ENCODE assay signal across 9 mouse cellular contexts in genomic region chr15:79042721-79043491, GRCm38 (mm10). TPM values are rescaled to one million over a fixed set of nuclear protein-coding genes. Genes with fewer than 3 reads are reported as not detected.
DNase-seq lines count a peak whose midpoint lies in the region; ATAC-seq and TF ChIP-seq lines count a peak whose summit lies in the region.
"Had no signal": no experiment of that assay in that cellular context is flagged by ENCODE, and none has a peak within 500 bp of the region (broad histone marks: within the 10 kb centered on the region; RNA-seq: fewer than 3 reads in every experiment).

No protein-coding gene starts in this region.

- TF ChIP-seq EP300 in heart, adult 2 months (IDR thresholded peaks at IDR 0.05; ENCODE audit: insufficient read depth, low read depth, low read length), result no peak

- DNase-seq in heart, adult 2 months, result no peak
- no peak for DNase-seq in heart, postnatal 4 days
- peak; percentile 50 for DNase-seq in thymus, postnatal 4 days
- DNase-seq in thymus, postnatal 36 days, result no peak
- DNase-seq in hindbrain, postnatal 0 days (ENCODE audit: low spot score), result peak; percentile 71
- peak; percentile 37 for DNase-seq in mesoderm, embryonic 11.5 days (ENCODE audit: low read depth, low spot score)

- peak overlapping the region; percentile 77 for H3K4me2 ChIP-seq in hindbrain, postnatal 0 days (ENCODE audit: low read depth, low read length)
- peak overlapping the region; percentile 84 for H3K4me2 ChIP-seq in stomach, embryonic 16.5 days (ENCODE audit: low read depth, low read length)

- no peaks in the 10 kb centered on the region for H3K9me3 ChIP-seq in hindbrain, postnatal 0 days (ENCODE audit: low read length)
- no peaks in the 10 kb centered on the region for H3K9me3 ChIP-seq in stomach, embryonic 16.5 days (replicated peaks; ENCODE audit: control insufficient read depth, low read length)

- H3K79me2 ChIP-seq in heart, adult 2 months (replicated peaks; ENCODE audit: control insufficient read depth, insufficient read depth, low read length), result no peaks in the 10 kb centered on the region

- peak; percentile 65 for ATAC-seq in hindbrain, postnatal 0 days
- ATAC-seq in stomach, embryonic 16.5 days (ENCODE audit: insufficient read depth, low FRiP score), result no peak
- no peak for ATAC-seq in megakaryocyte progenitor cell, adult 5-6 weeks (replicated peaks; ENCODE audit: poor library complexity)
- ATAC-seq: Patski had no signal

- no peak for TF ChIP-seq POLR2A in heart, adult 2 months (IDR thresholded peaks at IDR 0.05; ENCODE audit: insufficient read depth, low read depth, low read length)

- peaks cover 14% of the 10 kb centered on the region for H3K27me3 ChIP-seq in heart, adult 2 months (ENCODE audit: control insufficient read depth, insufficient read depth, low read length)
- H3K27me3 ChIP-seq in hindbrain, postnatal 0 days (ENCODE audit: insufficient read depth, low read length), result peaks cover 13% of the 10 kb centered on the region; the same call in 1 of the 2 replicates
- peaks cover 27% of the 10 kb centered on the region for H3K27me3 ChIP-seq in stomach, embryonic 16.5 days (ENCODE audit: control insufficient read depth, insufficient read depth, low read length)

- no peaks in the 10 kb centered on the region for H3K36me3 ChIP-seq in heart, adult 2 months (ENCODE audit: control insufficient read depth, insufficient read depth, low read length)
- no peaks in the 10 kb centered on the region for H3K36me3 ChIP-seq in hindbrain, postnatal 0 days (ENCODE audit: insufficient read depth, low read length)
- H3K36me3 ChIP-seq in stomach, embryonic 16.5 days (ENCODE audit: control insufficient read depth, insufficient read depth, low read length), result no peaks in the 10 kb centered on the region

- H3K4me1 ChIP-seq in heart, adult 2 months (ENCODE audit: control insufficient read depth, insufficient read depth, low read length), result peaks cover 3% of the 10 kb centered on the region
- no peaks in the 10 kb centered on the region for H3K4me1 ChIP-seq in hindbrain, postnatal 0 days (ENCODE audit: insufficient read depth, low read length)
- H3K4me1 ChIP-seq in stomach, embryonic 16.5 days (ENCODE audit: control insufficient read depth, insufficient read depth, low read length), result peaks cover 13% of the 10 kb centered on the region; the same call in 1 of the 2 replicates

- TF ChIP-seq CTCF in heart, adult 2 months (IDR thresholded peaks at IDR 0.05), result no peak
- peak; percentile 30 for TF ChIP-seq CTCF in hindbrain, postnatal 0 days (IDR thresholded peaks at IDR 0.05; ENCODE audit: low read depth)

- H3K9ac ChIP-seq in heart, adult 2 months (ENCODE audit: low read depth, low read length), result peak overlapping the region; percentile 44
- peak overlapping the region; percentile 63 for H3K9ac ChIP-seq in hindbrain, postnatal 0 days (replicated peaks; ENCODE audit: low read length)
- peak overlapping the region; percentile 64 for H3K9ac ChIP-seq in stomach, embryonic 16.5 days (ENCODE audit: low read length)

- peak overlapping the region; percentile 46 for H3K4me3 ChIP-seq in heart, adult 2 months
- H3K4me3 ChIP-seq in hindbrain, postnatal 0 days (ENCODE audit: low read length), result peak overlapping the region; percentile 52
- peak overlapping the region; percentile 56 for H3K4me3 ChIP-seq in stomach, embryonic 16.5 days (replicated peaks; ENCODE audit: low read length)

- intact Hi-C loops in heart, adult 2 months (cut with DNase I), result no loop called here

- H3K27ac ChIP-seq in heart, adult 2 months, result no peak overlapping the region
- peak overlapping the region; percentile 54; the same call in 1 of the 2 replicates for H3K27ac ChIP-seq in hindbrain, postnatal 0 days
- no peak overlapping the region for H3K27ac ChIP-seq in stomach, embryonic 16.5 days (ENCODE audit: low read length)

- 1% methylated on average over 97 of the region's 105 CpGs for WGBS in heart, adult 2 months
- WGBS in hindbrain, postnatal 0 days, result 1% methylated on average over 101 of the region's 105 CpGs
- under 1% methylated on average over 102 of the region's 105 CpGs for WGBS in stomach, embryonic 16.5 days

RNA-seq across cellular contexts. Expression of gene Galr3, which starts 1.2 kb away (rescaled TPM):
- not detected for total RNA-seq in heart, adult 2 months (2021)
- polyA plus RNA-seq in heart, adult 2 months (2012; rRNA removed), result not detected in 2 replicates
- not detected for total RNA-seq in heart, postnatal 4 days (2021)
- 0.47 and 1.2 TPM in 2 replicates for total RNA-seq in hindbrain, postnatal 0 days (2014; rRNA removed)
- polyA plus RNA-seq in hindbrain, postnatal 0 days (2015; fragmentation: Nextera tagmentation; extraction: Ambion mirVana), result 0.20 and 0.25 TPM in 2 replicates
- 0.26 and 0.43 TPM in 2 replicates for polyA plus RNA-seq in stomach, embryonic 16.5 days (2015; fragmentation: Nextera tagmentation; extraction: Ambion mirVana)
- 0.15 and 0.69 TPM in 2 replicates for total RNA-seq in megakaryocyte progenitor cell, adult 5-6 weeks (2015)
- total RNA-seq in megakaryocyte progenitor cell, adult 5-6 weeks (2017), result 0.29 and 0.91 TPM in 2 replicates

RNA-seq across cellular contexts. Expression of gene H1f0, which starts 14.7 kb away (rescaled TPM):
- total RNA-seq in heart, adult 2 months (2021), result 10 to 100 TPM; 73.3 to 82.4 TPM
- polyA plus RNA-seq in heart, adult 2 months (2012; rRNA removed), result 54.2 and 66.4 TPM in 2 replicates
- total RNA-seq in heart, postnatal 4 days (2021), result 100 to 1,000 TPM; 262 to 304 TPM
- 211 and 233 TPM in 2 replicates for total RNA-seq in hindbrain, postnatal 0 days (2014; rRNA removed)
- 259 and 272 TPM in 2 replicates for polyA plus RNA-seq in hindbrain, postnatal 0 days (2015; fragmentation: Nextera tagmentation; extraction: Ambion mirVana)
- 479 and 551 TPM in 2 replicates for polyA plus RNA-seq in stomach, embryonic 16.5 days (2015; fragmentation: Nextera tagmentation; extraction: Ambion mirVana)
- 11.1 and 14.5 TPM in 2 replicates for total RNA-seq in megakaryocyte progenitor cell, adult 5-6 weeks (2015)
- total RNA-seq in megakaryocyte progenitor cell, adult 5-6 weeks (2017), result 24.3 and 29.0 TPM in 2 replicates

RNA-seq across cellular contexts. Expression of gene Ankrd54, which starts 19.8 kb away (rescaled TPM):
- total RNA-seq in heart, adult 2 months (2021), result 1 to 10 TPM; 5.5 to 8.5 TPM
- polyA plus RNA-seq in heart, adult 2 months (2012; rRNA removed), result 12.2 and 14.2 TPM in 2 replicates
- 10 to 100 TPM; 11.8 to 12.7 TPM for total RNA-seq in heart, postnatal 4 days (2021)
- total RNA-seq in hindbrain, postnatal 0 days (2014; rRNA removed), result 60.4 and 62.5 TPM in 2 replicates
- 36.7 and 42.4 TPM in 2 replicates for polyA plus RNA-seq in hindbrain, postnatal 0 days (2015; fragmentation: Nextera tagmentation; extraction: Ambion mirVana)
- 35.7 and 35.8 TPM in 2 replicates for polyA plus RNA-seq in stomach, embryonic 16.5 days (2015; fragmentation: Nextera tagmentation; extraction: Ambion mirVana)
- 16.0 and 17.3 TPM in 2 replicates for total RNA-seq in megakaryocyte progenitor cell, adult 5-6 weeks (2015)
- 11.2 and 18.8 TPM in 2 replicates for total RNA-seq in megakaryocyte progenitor cell, adult 5-6 weeks (2017)

RNA-seq across cellular contexts. Expression of gene Eif3l, which starts 32.1 kb away (rescaled TPM):
- 10 to 100 TPM; 63.9 to 69.2 TPM for total RNA-seq in heart, adult 2 months (2021)
- 90.3 and 116 TPM in 2 replicates for polyA plus RNA-seq in heart, adult 2 months (2012; rRNA removed)
- 100 to 1,000 TPM; 103 to 109 TPM for total RNA-seq in heart, postnatal 4 days (2021)
- 221 and 229 TPM in 2 replicates for total RNA-seq in hindbrain, postnatal 0 days (2014; rRNA removed)
- 163 and 164 TPM in 2 replicates for polyA plus RNA-seq in hindbrain, postnatal 0 days (2015; fragmentation: Nextera tagmentation; extraction: Ambion mirVana)
- polyA plus RNA-seq in stomach, embryonic 16.5 days (2015; fragmentation: Nextera tagmentation; extraction: Ambion mirVana), result 208 and 211 TPM in 2 replicates
- 192 and 203 TPM in 2 replicates for total RNA-seq in megakaryocyte progenitor cell, adult 5-6 weeks (2015)
- 259 and 271 TPM in 2 replicates for total RNA-seq in megakaryocyte progenitor cell, adult 5-6 weeks (2017)

Comparison
In these comparisons a context has a peak if more than half of its experiments do, and no peak if none do; other contexts are left out.
1. DNase-seq: peak in thymus, postnatal 4 days (single experiment), hindbrain, postnatal 0 days (single experiment) and mesoderm, embryonic 11.5 days (single experiment); none in heart, adult 2 months (0 of 2), heart, postnatal 4 days (single experiment) and thymus, postnatal 36 days (0 of 2).
2. Peak in every context shown above with its lines, with median percentiles within 50 percentile points of each other: H3K4me3 ChIP-seq and H3K9ac ChIP-seq.